Mouse (Mus musculus) spleen, postnatal 10 days (tissue): ENCODE results near the gene Apoc2.

Experiments
- DNase-seq, 2 experiments: peaks; one replicate each; pipeline ENCODE4 v3.0.0; 2021 to 2022; ENCODE audit warnings: low spot score in 2 of 2

The Apoc2 gene

GRCm38 (mm10) chr7:19678901-19679300 lies 1.2 kb upstream of the Apoc2 start:
- DNase-seq = no peak

- no peak for DNase-seq
Measured at GRCm38 (mm10) chr7:19676662-19677061, 1.1 kb downstream of the Apoc2 start.

GRCm38 (mm10) chr7:19675824-19676223 lies 1.9 kb downstream of the Apoc2 start:
- DNase-seq = no peak

- no peak for DNase-seq
Measured at GRCm38 (mm10) chr7:19673083-19673699, 4.5 kb downstream of the Apoc2 start.

GRCm38 (mm10) chr7:19671511-19671910 lies 6.2 kb downstream of the Apoc2 start:
- DNase-seq = no peak

GRCm38 (mm10) chr7:19668947-19669721 lies 8.6 kb downstream of the Apoc2 start:
- DNase-seq = peak; percentile 80 to 93

- no peak for DNase-seq
Measured at GRCm38 (mm10) chr7:19667434-19667833, 10.3 kb downstream of the Apoc2 start.

GRCm38 (mm10) chr7:19666750-19667149 lies 11.0 kb downstream of the Apoc2 start:
- peak in 1 of 2 experiments; percentile 34 for DNase-seq

GRCm38 (mm10) chr7:19664955-19665841 lies 12.5 kb downstream of the Apoc2 start, which contains the start of gene Clptm1:
Gene Clptm1, minus strand, starts transcription at chr7:19665033.
- DNase-seq = peak; percentile 93 to 98

- DNase-seq = no peak
Measured at GRCm38 (mm10) chr7:19664455-19664954, 13.2 kb downstream of the Apoc2 start.

GRCm38 (mm10) chr7:19663940-19664339 lies 13.8 kb downstream of the Apoc2 start:
- DNase-seq = peak in 1 of 2 experiments; percentile 39

GRCm38 (mm10) chr7:19652614-19653013 lies 25.1 kb downstream of the Apoc2 start:
- no peak for DNase-seq

- DNase-seq = no peak
Measured at GRCm38 (mm10) chr7:19651063-19651786, 26.5 kb downstream of the Apoc2 start.

- no peak for DNase-seq
Measured at GRCm38 (mm10) chr7:19641223-19641622, 36.5 kb downstream of the Apoc2 start.

GRCm38 (mm10) chr7:19635074-19635827 lies 42.5 kb downstream of the Apoc2 start:
- DNase-seq = no peak

- DNase-seq = no peak
Measured at GRCm38 (mm10) chr7:19634591-19634990, 43.1 kb downstream of the Apoc2 start.

- DNase-seq = no peak
Measured at GRCm38 (mm10) chr7:19633855-19634254, 43.9 kb downstream of the Apoc2 start.

- no peak for DNase-seq
Measured at GRCm38 (mm10) chr7:19633197-19633596, 44.5 kb downstream of the Apoc2 start.

- DNase-seq = no peak
Measured at GRCm38 (mm10) chr7:19632720-19633119, 45.0 kb downstream of the Apoc2 start.

GRCm38 (mm10) chr7:19632275-19632674 lies 45.5 kb downstream of the Apoc2 start:
- no peak for DNase-seq

- DNase-seq = peak; percentile 80 to 92
Measured at GRCm38 (mm10) chr7:19629361-19629734, 48.4 kb downstream of the Apoc2 start, which contains the start of gene Relb. Gene Relb, minus strand, starts transcription at chr7:19629438.
